11 mouse cellular contexts compared by ENCODE assay signal in genomic region chr17:6007902-6008301, GRCm38 (mm10).
A peak's percentile ranks its signal among the peaks of the same experiment; 100 is the strongest.
DNase-seq lines count a peak whose midpoint lies in the region; ATAC-seq and TF ChIP-seq lines count a peak whose summit lies in the region.
"Had no signal": no experiment of that assay in that cellular context is flagged by ENCODE, and none has a peak within 500 bp of the region (broad histone marks: within the 10 kb centered on the region; RNA-seq: fewer than 3 reads in every experiment).

No protein-coding gene starts in this region.

- no peak overlapping the region for H3K4me3 ChIP-seq in layer of hippocampus, adult 2 months
- H3K4me3 ChIP-seq: erythroblast, embryonic 14.5 days had no signal

- H3K27me3 ChIP-seq in Patski, result no peaks in the 10 kb centered on the region

- TF ChIP-seq CTCF in layer of hippocampus, adult 2 months (conservative IDR thresholded peaks at IDR 0.05), result no peak
- TF ChIP-seq CTCF in Patski (IDR thresholded peaks at IDR 0.05), result no peak

- no peak overlapping the region; the same call in 1 of the 2 replicates for H3K27ac ChIP-seq in layer of hippocampus, adult 2 months

- in situ Hi-C loops in Patski (cut with MboI; ENCODE audit: low pct_unique_long_range_greater_than_20kb), result loop anchor here (25.0 kb wide), 1 partner anchor 571 kb away; the partner anchor contains the start of gene Tmem242

- peak; percentile 76 for ATAC-seq in Patski
- ATAC-seq in megakaryocyte progenitor cell, adult 5-6 weeks (replicated peaks; ENCODE audit: poor library complexity), result peak; percentile 64
- no peak for ATAC-seq in erythroblast, adult 5-6 weeks (replicated peaks; ENCODE audit: low FRiP score, poor library complexity, severe bottlenecking)

- peak; percentile 62 for DNase-seq in layer of hippocampus, adult 9-11 months
- no peak for DNase-seq in layer of hippocampus, adult 2 months (ENCODE audit: low spot score in 2 of 2)
- peak; percentile 72 for DNase-seq in A20 (ENCODE audit: low read depth, low spot score)
- no peak for DNase-seq in Patski (ENCODE audit: low read depth, low spot score)
- no peak for DNase-seq in frontal cortex, postnatal 14 days (ENCODE audit: low spot score in 2 of 2)
- DNase-seq in left cerebral cortex, adult 8-10 months (ENCODE audit: low spot score in 2 of 2), result no peak
- DNase-seq: cerebellum, postnatal 36 days; thymus, adult 18-20 months had no signal

- CTCF ChIA-PET in Patski (lab: Charles Lee), result interaction anchor here (0.6 to 2.5 kb wide), 8 partner anchors 11 to 131 kb away, joined by 3 to 9 read pairs (median 3); no protein-coding TSS in a partner anchor

- POLR2A ChIA-PET in Patski (lab: Charles Lee), result interaction anchor here (1.0 kb wide), 1 partner anchor 29 kb away, joined by 3 read pairs; no protein-coding TSS in a partner anchor

Comparison
In these comparisons a context has a peak if more than half of its experiments do, and no peak if none do; other contexts are left out.
1. DNase-seq: peak in layer of hippocampus, adult 9-11 months (single experiment) and A20 (single experiment); none in layer of hippocampus, adult 2 months (0 of 2), Patski (single experiment), frontal cortex, postnatal 14 days (0 of 2) and left cerebral cortex, adult 8-10 months (0 of 2).